Mouse (Mus musculus) bone marrow, adult 2 months (tissue): Measurements from ENCODE around the gene Pde4d. TPM values are rescaled to one million over a fixed set of nuclear protein-coding genes. Genes with fewer than 3 reads are reported as not detected.

ENCODE experiments used
- H3K27ac ChIP-seq: fragments of 200-500 bp; 2 replicates; pipeline ENCODE4 v1.5.1; 2012; ENCODE audit warnings: low read depth, mild to moderate bottlenecking, control low read depth, inconsistent platforms, low read length; ENCODE audit not compliant: control insufficient read depth, poor library complexity, insufficient read depth
- H3K4me1 ChIP-seq: fragments of 200-500 bp; 2 replicates; pipeline ENCODE4 v1.6.1; 2011; ENCODE audit warnings: low read length; ENCODE audit not compliant: control insufficient read depth, insufficient read depth
- H3K4me3 ChIP-seq: fragments of 200-500 bp; replicated peaks from 2 replicates; pipeline ENCODE3; 2011; ENCODE audit warnings: mild to moderate bottlenecking, low read depth, low read length, control low read depth; ENCODE audit not compliant: control insufficient read depth
- CTCF ChIP-seq: fragments of 200-500 bp; IDR thresholded peaks from 2 replicates; pipeline ENCODE4 v1.5.1; 2011; ENCODE audit warnings: low read length, control low read depth; ENCODE audit not compliant: control insufficient read depth, insufficient read depth
- POLR2A ChIP-seq: fragments of 200-500 bp; IDR thresholded peaks from 2 replicates; pipeline ENCODE4 v1.6.1; 2011; ENCODE audit warnings: low read depth, mild to moderate bottlenecking, control low read depth, low read length, borderline replicate concordance; ENCODE audit not compliant: control insufficient read depth
- WGBS: fragments of 180-500 bp; shearing (Covaris S2); methylation state at CpG from one replicate; pipeline ENCODE4 v1.1.7; 2018; 5-methylcytosine and 5-hydroxymethylcytosine counted together
- polyA plus RNA-seq: library from polyadenylated mRNA; stranded (reverse); fragments of >200 nt; gene quantifications from 2 replicates; pipeline ENCODE4 v1.2.4, GENCODE M21; 2011; ENCODE audit warnings: low replicate concordance; ENCODE audit not compliant: missing spikeins, insufficient read depth, insufficient read length

The Pde4d gene
- polyA plus RNA-seq, 1 experiment = 17.6 TPM

GRCm38 (mm10) chr13:109992775-109993505, 1543.2 kb downstream of the Pde4d start:
- no peaks in the 10 kb centered on the region for H3K4me1 ChIP-seq
- H3K4me3 ChIP-seq = no peak overlapping the region
- TF ChIP-seq POLR2A (no peak), CTCF (no peak)
- 75% methylated on average over 5 of the region's 5 CpGs for WGBS
- no peak overlapping the region for H3K27ac ChIP-seq

GRCm38 (mm10) chr13:109994240-109994764, 1544.6 kb downstream of the Pde4d start:
- H3K4me3 ChIP-seq = no peak overlapping the region
- no peak overlapping the region for H3K27ac ChIP-seq
- TF ChIP-seq CTCF (no peak), POLR2A (no peak)
- H3K4me1 ChIP-seq = no peaks in the 10 kb centered on the region
- 76% methylated on average over 3 of the region's 3 CpGs for WGBS

- no peaks in the 10 kb centered on the region for H3K4me1 ChIP-seq
- TF ChIP-seq POLR2A = no peak
- no peak for TF ChIP-seq CTCF
- no peak overlapping the region for H3K4me3 ChIP-seq
- H3K27ac ChIP-seq = no peak overlapping the region
- WGBS = 81% methylated on average over 3 of the region's 3 CpGs
These were observed 1552.3 kb downstream of the Pde4d start for GRCm38 (mm10) chr13:110002081-110002480.

Other genes starting within 250 kb of the Pde4d start
- 1.5 and 4.3 TPM in 2 replicates for gene Elovl7, start 235.5 kb upstream of the Pde4d start, polyA plus RNA-seq
- gene Depdc1b, start 133.6 kb upstream of the Pde4d start, polyA plus RNA-seq = 20.8 and 21.2 TPM in 2 replicates